ENCODE assay signal across 8 mouse cellular contexts in genomic region chr6:127766641-127767200, GRCm38 (mm10). TPM values are rescaled to one million over a fixed set of nuclear protein-coding genes. Genes with fewer than 3 reads are reported as not detected.
DNase-seq lines count a peak whose midpoint lies in the region; ATAC-seq and TF ChIP-seq lines count a peak whose summit lies in the region.

No protein-coding gene starts in this region.

- peak overlapping the region; percentile 80 for H3K27ac ChIP-seq in heart, embryonic 13.5 days (replicated peaks)
- no peak overlapping the region for H3K27ac ChIP-seq in thymus, adult 2 months (ENCODE audit: control insufficient read depth, insufficient read depth, low read length)

- TF ChIP-seq POLR2A in thymus, adult 2 months (IDR thresholded peaks at IDR 0.05; ENCODE audit: control insufficient read depth, extremely low read depth, insufficient read depth, low read length, poor library complexity), result no peak

- peaks cover 89% of the 10 kb centered on the region for H3K27me3 ChIP-seq in heart, embryonic 13.5 days (replicated peaks)
- H3K27me3 ChIP-seq in thymus, adult 2 months (ENCODE audit: control insufficient read depth, insufficient read depth, low read length), result no peaks in the 10 kb centered on the region; the same call in 1 of the 2 replicates

- peak; percentile 75 for DNase-seq in ES-CJ7 (ENCODE audit: low read depth, low spot score)
- DNase-seq in cerebellum, adult 11-12 months, result peak; percentile 48
- peak; percentile 52 to 62 for DNase-seq in left cerebral cortex, postnatal 10 days (ENCODE audit: extremely low spot score in 1 of 2, low spot score in 2 of 2)
- DNase-seq in retina, postnatal 1 day, result peak; percentile 72
- DNase-seq in thymus, adult 2 months, result no peak
- no peak for DNase-seq in spleen, postnatal 36 days (ENCODE audit: low spot score in 2 of 2)

- intact Hi-C loops in left cerebral cortex, postnatal 10 days (cut with DNase I), result loop anchor here (5.0 to 10.0 kb wide), 4 partner anchors 44 to 222 kb away; no protein-coding TSS in a partner anchor

- no peak; the same call in 1 of the 2 replicates for ATAC-seq in heart, embryonic 13.5 days (ENCODE audit: extremely low read depth, insufficient number of reproducible peaks, low FRiP score, low TSS enrichment)
- no peak for ATAC-seq in monocyte, adult 5-6 weeks (replicated peaks; ENCODE audit: insufficient number of reproducible peaks, low FRiP score, low TSS enrichment, poor library complexity, severe bottlenecking)

- peak overlapping the region; percentile 57 for H3K9ac ChIP-seq in heart, embryonic 13.5 days

- H3K36me3 ChIP-seq in heart, embryonic 13.5 days, result no peaks in the 10 kb centered on the region
- H3K36me3 ChIP-seq in thymus, adult 2 months (ENCODE audit: control insufficient read depth, insufficient read depth, low read length), result no peaks in the 10 kb centered on the region

- H3K4me1 ChIP-seq in heart, embryonic 13.5 days, result peaks cover 48% of the 10 kb centered on the region
- H3K4me1 ChIP-seq in thymus, adult 2 months (replicated peaks; ENCODE audit: control insufficient read depth, insufficient read depth, low read length), result no peaks in the 10 kb centered on the region

- no peaks in the 10 kb centered on the region for H3K9me3 ChIP-seq in heart, embryonic 13.5 days

- peak overlapping the region; percentile 56 for H3K4me3 ChIP-seq in heart, embryonic 13.5 days
- H3K4me3 ChIP-seq in thymus, adult 2 months (ENCODE audit: control insufficient read depth, insufficient read depth, low read length), result no peak overlapping the region

- H3K4me2 ChIP-seq in heart, embryonic 13.5 days, result peak overlapping the region; percentile 81

- TF ChIP-seq CTCF in thymus, adult 2 months (IDR thresholded peaks at IDR 0.05; ENCODE audit: borderline replicate concordance, control insufficient read depth, extremely low read depth, insufficient read depth, low read length, poor library complexity), result no peak

- 1% methylated on average over 28 of the region's 28 CpGs for WGBS in heart, embryonic 13.5 days
- 7% methylated on average over 28 of the region's 28 CpGs for WGBS in thymus, adult 2 months

RNA-seq across cellular contexts. Expression of gene Prmt8, which starts 2.6 kb away (rescaled TPM):
- 0.28 and 0.29 TPM in 2 replicates for polyA plus RNA-seq in heart, embryonic 13.5 days (2015; fragmentation: Nextera tagmentation; extraction: Ambion mirVana)
- total RNA-seq in left cerebral cortex, postnatal 10 days (2021), result 100 to 1,000 TPM; 110 to 112 TPM
- polyA plus RNA-seq in thymus, adult 2 months (2012; rRNA removed), result not detected in 2 replicates
- total RNA-seq in monocyte, adult 5-6 weeks (2017), result not detected in 3 replicates

Comparison
In these comparisons a context has a peak if more than half of its experiments do, and no peak if none do; other contexts are left out.
1. DNase-seq: peak in ES-CJ7 (single experiment), cerebellum, adult 11-12 months (single experiment), left cerebral cortex, postnatal 10 days (2 of 2) and retina, postnatal 1 day (single experiment); none in thymus, adult 2 months (single experiment) and spleen, postnatal 36 days (0 of 2).
2. RNA of gene Prmt8, which starts 2.6 kb away (total RNA-seq): 110 to 112 TPM in left cerebral cortex, postnatal 10 days; not detected in monocyte, adult 5-6 weeks; every median in the first group is over 100 times any median in the second.